Mouse (Mus musculus): Measurements from ENCODE around the gene Col7a1.

GRCm38 (mm10) chr9:108987704-108988350 is 34.4 kb downstream of the Col7a1 start:
- TF ChIP-seq CTCF (IDR thresholded peaks at IDR 0.05; ENCODE audit: control insufficient read depth, insufficient read depth, insufficient read length) (no peak), USF1 (IDR thresholded peaks at IDR 0.05; ENCODE audit: low read depth) (no peak), MAX (IDR thresholded peaks at IDR 0.05) (no peak), MYOD1 (IDR thresholded peaks at IDR 0.05; ENCODE audit: control insufficient read depth, insufficient read length, low read depth) (no peak), CEBPB (IDR thresholded peaks at IDR 0.05; ENCODE audit: low read depth) (no peak)

Measured in C2C12 (cell line).